Comparison of ENCODE assay signal across 9 mouse cellular contexts in genomic region chr5:120710161-120710825, GRCm38 (mm10). TPM values are rescaled to one million over a fixed set of nuclear protein-coding genes. Genes with fewer than 3 reads are reported as not detected.
DNase-seq lines count a peak whose midpoint lies in the region; ATAC-seq and TF ChIP-seq lines count a peak whose summit lies in the region.
"Had no signal": no experiment of that assay in that cellular context is flagged by ENCODE, and none has a peak within 500 bp of the region (broad histone marks: within the 10 kb centered on the region; RNA-seq: fewer than 3 reads in every experiment).

No protein-coding gene starts in this region.

- H3K27me3 ChIP-seq in kidney, embryonic 14.5 days (ENCODE audit: control insufficient read depth, insufficient read depth, low read length), result peaks cover 43% of the 10 kb centered on the region
- H3K27me3 ChIP-seq in limb, embryonic 13.5 days, result peaks cover 90% of the 10 kb centered on the region

- H3K9me3 ChIP-seq in kidney, embryonic 14.5 days (ENCODE audit: control insufficient read depth, low read length), result no peaks in the 10 kb centered on the region
- no peaks in the 10 kb centered on the region for H3K9me3 ChIP-seq in ES-E14 (ENCODE audit: control insufficient read depth, insufficient read depth, low read depth, low read length)
- no peaks in the 10 kb centered on the region for H3K9me3 ChIP-seq in limb, embryonic 13.5 days

- no peaks in the 10 kb centered on the region for H3K36me3 ChIP-seq in kidney, embryonic 14.5 days (ENCODE audit: control insufficient read depth, insufficient read depth, low read length)
- H3K36me3 ChIP-seq in ES-E14 (ENCODE audit: control insufficient read depth, insufficient read depth, low read length, poor library complexity, severe bottlenecking), result no peaks in the 10 kb centered on the region
- H3K36me3 ChIP-seq in limb, embryonic 13.5 days, result no peaks in the 10 kb centered on the region

- H3K4me3 ChIP-seq in kidney, embryonic 14.5 days (ENCODE audit: low read length), result peak overlapping the region; percentile 50
- H3K4me3 ChIP-seq in ES-E14 (ENCODE audit: insufficient read depth in 1 of 2, low read depth in 1 of 2, low read length in 2 of 2, poor library complexity in 1 of 2, severe bottlenecking in 1 of 2), result peak overlapping the region; percentile 43 to 51
- peak overlapping the region; percentile 58 for H3K4me3 ChIP-seq in limb, embryonic 13.5 days

- no peak overlapping the region for H3K27ac ChIP-seq in kidney, embryonic 14.5 days (ENCODE audit: low read depth, low read length)
- H3K27ac ChIP-seq in ES-E14 (ENCODE audit: insufficient read depth, low read depth, low read length, poor library complexity, severe bottlenecking), result no peak overlapping the region
- H3K27ac ChIP-seq in limb, embryonic 13.5 days, result no peak overlapping the region; the same call in 1 of the 2 replicates

- in situ Hi-C loops in ES-E14 (cut with MboI; ENCODE audit: low sequenced_read_pairs in 2 of 2, unreplicated experiment in 2 of 2), result no loop called here

- ATAC-seq in kidney, embryonic 14.5 days (ENCODE audit: low FRiP score, low TSS enrichment), result peak; percentile 28; the same call in 1 of the 2 replicates
- no peak for ATAC-seq in limb, embryonic 13.5 days (ENCODE audit: low FRiP score, low read depth)
- ATAC-seq in megakaryocyte progenitor cell, adult 5-6 weeks (replicated peaks; ENCODE audit: poor library complexity), result no peak
- ATAC-seq: Patski had no signal

- 1% methylated on average over 40 of the region's 40 CpGs for WGBS in kidney, embryonic 14.5 days
- WGBS in limb, embryonic 13.5 days, result 2% methylated on average over 39 of the region's 40 CpGs

- intact Hi-C loops in heart, postnatal 10 days (cut with DNase I), result no loop called here

- no peak for DNase-seq in kidney, postnatal 25 days
- DNase-seq in ES-E14 (ENCODE audit: low read depth, low spot score), result no peak
- peak; percentile 77 for DNase-seq in cerebellum, adult 9-10 months
- DNase-seq in heart, postnatal 10 days, result peak; percentile 18 to 38
- peak; percentile 60 for DNase-seq in right cerebral cortex, postnatal 25 days

- peaks cover 25% of the 10 kb centered on the region for H3K4me1 ChIP-seq in kidney, embryonic 14.5 days (ENCODE audit: control insufficient read depth, insufficient read depth, low read length)
- H3K4me1 ChIP-seq in ES-E14 (ENCODE audit: control insufficient read depth in 2 of 2, insufficient read depth in 2 of 2, low read length in 2 of 2, poor library complexity in 1 of 2), result peaks cover 0 to 16% of the 10 kb centered on the region in 2 experiments; a peak in 2 of 4 replicates
- peaks cover 37% of the 10 kb centered on the region for H3K4me1 ChIP-seq in limb, embryonic 13.5 days

- H3K4me2 ChIP-seq in kidney, embryonic 14.5 days (replicated peaks; ENCODE audit: low read depth, low read length), result peak overlapping the region; percentile 90
- H3K4me2 ChIP-seq in limb, embryonic 13.5 days (replicated peaks), result peak overlapping the region; percentile 95

- H3K9ac ChIP-seq in kidney, embryonic 14.5 days (ENCODE audit: low read depth, low read length), result peak overlapping the region; percentile 55
- H3K9ac ChIP-seq in ES-E14 (ENCODE audit: insufficient read depth, low read depth, low read length, poor library complexity, severe bottlenecking), result peak overlapping the region; percentile 40; the same call in 1 of the 2 replicates
- peak overlapping the region; percentile 65 for H3K9ac ChIP-seq in limb, embryonic 13.5 days

TF ChIP-seq in ES-E14, 5 proteins besides CTCF, POLR2A, EP300 and RAD21:
- TF ChIP-seq ZC3H11A (IDR thresholded peaks at IDR 0.05; ENCODE audit: borderline replicate concordance, low read depth, low read length) (no peak), HCFC1 (IDR thresholded peaks at IDR 0.05; ENCODE audit: borderline replicate concordance, insufficient read depth, low read length) (no peak), ZNF384 (IDR thresholded peaks at IDR 0.05; ENCODE audit: low read depth, low read length) (no peak), MAFK (IDR thresholded peaks at IDR 0.05; ENCODE audit: insufficient read depth, low read depth, low read length) (no peak), CHD2 (IDR thresholded peaks at IDR 0.05; ENCODE audit: low read depth, low read length) (no peak)

RNA-seq across cellular contexts. Expression of gene Dtx1, which starts 1.4 kb away (rescaled TPM):
- polyA plus RNA-seq in kidney, embryonic 14.5 days (2014; fragmentation: Nextera tagmentation; extraction: Ambion mirVana), result 7.3 and 10.1 TPM in 2 replicates
- 13.6 and 29.4 TPM in 2 replicates for total RNA-seq in ES-E14 (2012; rRNA removed)
- 1 to 10 TPM in 1 of 2 experiments, under 1 TPM in 1; 0.99 to 1.5 TPM for total RNA-seq in heart, postnatal 10 days (2021)
- polyA plus RNA-seq in limb, embryonic 13.5 days (2015; fragmentation: Nextera tagmentation; extraction: Ambion mirVana), result 5.1 and 5.6 TPM in 2 replicates
- 0.10 TPM in 1 of 2 replicates, not detected in the other for total RNA-seq in megakaryocyte progenitor cell, adult 5-6 weeks (2015)
- total RNA-seq in megakaryocyte progenitor cell, adult 5-6 weeks (2017), result not detected in 2 replicates

RNA-seq across cellular contexts. Expression of gene Oas2, which starts 39.4 kb away (rescaled TPM):
- 0.19 and 0.37 TPM in 2 replicates for polyA plus RNA-seq in kidney, embryonic 14.5 days (2014; fragmentation: Nextera tagmentation; extraction: Ambion mirVana)
- 0.85 and 1.3 TPM in 2 replicates for total RNA-seq in ES-E14 (2012; rRNA removed)
- under 1 TPM; 0.07 to 0.10 TPM for total RNA-seq in heart, postnatal 10 days (2021)
- polyA plus RNA-seq in limb, embryonic 13.5 days (2015; fragmentation: Nextera tagmentation; extraction: Ambion mirVana), result 0.22 TPM in 2 replicates
- 1.6 and 2.9 TPM in 2 replicates for total RNA-seq in megakaryocyte progenitor cell, adult 5-6 weeks (2015)
- 0.12 and 0.30 TPM in 2 replicates for total RNA-seq in megakaryocyte progenitor cell, adult 5-6 weeks (2017)
- polyA plus RNA-seq: Patski had no signal

Comparison
In these comparisons a context has a peak if more than half of its experiments do, and no peak if none do; other contexts are left out.
1. DNase-seq: peak in cerebellum, adult 9-10 months (single experiment), heart, postnatal 10 days (2 of 2) and right cerebral cortex, postnatal 25 days (single experiment); none in kidney, postnatal 25 days (0 of 2) and ES-E14 (single experiment).
2. Peak in every context shown above with its lines, with median percentiles within 50 percentile points of each other: H3K4me3 ChIP-seq and H3K9ac ChIP-seq.